Mouse (Mus musculus): ENCODE measurements around the gene Strn. TPM values are rescaled to one million over a fixed set of nuclear protein-coding genes. Genes with fewer than 3 reads are reported as not detected.

Strn gene
- polyA plus RNA-seq, 1 experiment = 8.5 TPM

- Histone ChIP-seq H3K4me1 (ENCODE audit: control insufficient read depth, insufficient read depth, low read length) (no peaks in the 10 kb centered on the region), H3K27ac (ENCODE audit: control insufficient read depth, insufficient read depth, low read depth, low read length, poor library complexity) (no peak overlapping the region), H3K4me3 (replicated peaks; ENCODE audit: control insufficient read depth, low read depth, low read length) (no peak overlapping the region)
- 90% methylated on average over 9 of the region's 9 CpGs for WGBS
- no peak for TF ChIP-seq CTCF (IDR thresholded peaks at IDR 0.05; ENCODE audit: control insufficient read depth, insufficient read depth, low read length)
- TF ChIP-seq POLR2A (IDR thresholded peaks at IDR 0.05; ENCODE audit: borderline replicate concordance, control insufficient read depth, low read depth, low read length) = no peak
These were observed 71.9 kb downstream of the Strn start for GRCm38 (mm10) chr17:78664962-78665545.

DNA sequence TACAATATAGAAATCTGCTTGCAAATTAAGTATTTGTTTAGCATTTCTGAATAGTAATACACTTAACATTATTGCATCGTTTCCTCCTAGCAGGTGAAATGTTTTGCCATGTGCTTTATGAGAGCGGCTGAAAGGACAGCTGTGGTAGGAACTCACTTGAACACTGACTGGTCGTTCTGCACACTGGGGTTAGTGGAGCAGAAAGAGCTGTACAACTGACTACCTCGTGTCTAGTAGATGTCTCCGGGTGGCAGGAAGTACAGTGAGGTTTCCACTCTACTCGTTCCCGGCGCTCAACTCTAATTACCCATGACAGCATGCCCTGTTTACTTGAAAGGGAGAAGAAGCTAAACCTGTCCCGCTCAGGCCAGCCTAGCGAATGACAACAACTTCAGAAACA lies 82.2 kb downstream of the Strn start:
- Histone ChIP-seq H3K4me3 (replicated peaks; ENCODE audit: control insufficient read depth, low read depth, low read length) (no peak overlapping the region), H3K27ac (ENCODE audit: control insufficient read depth, insufficient read depth, low read depth, low read length, poor library complexity) (no peak overlapping the region), H3K4me1 (ENCODE audit: control insufficient read depth, insufficient read depth, low read length) (no peaks in the 10 kb centered on the region)
- no peak for TF ChIP-seq CTCF (IDR thresholded peaks at IDR 0.05; ENCODE audit: control insufficient read depth, insufficient read depth, low read length)
- TF ChIP-seq POLR2A (IDR thresholded peaks at IDR 0.05; ENCODE audit: borderline replicate concordance, control insufficient read depth, low read depth, low read length) = no peak
- WGBS = 75% methylated on average over 10 of the region's 10 CpGs

DNA sequence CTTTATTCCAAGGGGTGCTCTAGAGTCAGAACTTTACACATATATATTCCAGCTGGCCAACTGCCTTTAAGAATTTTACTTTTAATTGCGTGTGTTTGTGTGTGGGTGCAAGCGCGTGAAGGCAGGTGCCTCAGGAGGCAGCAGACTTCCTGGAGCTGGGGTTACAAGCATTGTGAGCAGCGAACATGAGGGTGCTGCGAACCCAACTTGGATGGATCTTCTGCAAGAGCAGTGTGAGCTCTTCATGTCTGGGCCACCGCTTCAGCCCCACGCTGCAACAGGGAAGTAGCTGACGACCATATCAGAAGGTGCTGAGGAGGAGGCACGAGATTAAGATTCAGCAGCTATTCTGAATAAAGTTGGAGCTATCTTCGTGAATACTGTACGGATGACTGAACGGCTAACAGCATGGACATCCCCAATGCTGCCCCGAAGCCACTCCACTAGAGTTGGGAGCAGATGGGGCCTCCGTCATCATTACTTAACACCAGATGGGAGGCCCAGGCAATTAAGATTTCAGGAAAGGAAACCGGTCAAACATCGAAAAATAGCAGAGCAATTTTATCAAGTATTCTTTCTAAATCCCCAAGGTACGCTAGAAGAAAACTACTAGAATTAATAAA lies 93.0 kb downstream of the Strn start:
- no peak overlapping the region for H3K27ac ChIP-seq (ENCODE audit: control insufficient read depth, insufficient read depth, low read depth, low read length, poor library complexity)
- H3K4me1 ChIP-seq (ENCODE audit: control insufficient read depth, insufficient read depth, low read length) = no peaks in the 10 kb centered on the region
- no peak overlapping the region for H3K4me3 ChIP-seq (replicated peaks; ENCODE audit: control insufficient read depth, low read depth, low read length)
- WGBS = 88% methylated on average over 17 of the region's 17 CpGs
- TF ChIP-seq CTCF (IDR thresholded peaks at IDR 0.05; ENCODE audit: control insufficient read depth, insufficient read depth, low read length) (no peak), POLR2A (IDR thresholded peaks at IDR 0.05; ENCODE audit: borderline replicate concordance, control insufficient read depth, low read depth, low read length) (no peak)

DNA sequence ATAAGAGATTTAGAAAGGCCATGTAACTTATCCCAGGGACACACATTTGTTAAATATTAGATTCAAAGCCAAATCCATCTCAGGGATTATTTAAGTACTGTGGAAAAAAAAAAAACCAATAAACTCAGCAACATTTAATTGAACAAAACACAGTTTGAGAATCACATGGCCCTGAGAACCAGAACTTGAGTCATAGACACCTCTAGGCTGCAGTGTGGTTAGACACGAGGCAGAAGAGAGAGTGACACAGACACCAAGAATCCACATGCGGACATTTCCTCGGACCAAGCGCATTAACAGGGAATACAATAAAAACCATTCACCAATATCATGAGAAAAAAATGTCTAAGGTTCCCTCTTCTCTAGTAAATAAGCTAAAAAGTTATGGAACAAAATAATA lies 94.7 kb downstream of the Strn start:
- Histone ChIP-seq H3K4me3 (replicated peaks; ENCODE audit: control insufficient read depth, low read depth, low read length) (no peak overlapping the region), H3K27ac (ENCODE audit: control insufficient read depth, insufficient read depth, low read depth, low read length, poor library complexity) (no peak overlapping the region), H3K4me1 (ENCODE audit: control insufficient read depth, insufficient read depth, low read length) (no peaks in the 10 kb centered on the region)
- TF ChIP-seq POLR2A (IDR thresholded peaks at IDR 0.05; ENCODE audit: borderline replicate concordance, control insufficient read depth, low read depth, low read length) (no peak), CTCF (IDR thresholded peaks at IDR 0.05; ENCODE audit: control insufficient read depth, insufficient read depth, low read length) (no peak)
- whole genome bisulfite sequencing = 82% methylated on average over 4 of the region's 4 CpGs

GRCm38 (mm10) chr17:78640387-78640786 lies 96.6 kb downstream of the Strn start:
- H3K27ac ChIP-seq (ENCODE audit: control insufficient read depth, insufficient read depth, low read depth, low read length, poor library complexity) = no peak overlapping the region
- no peak overlapping the region for H3K4me3 ChIP-seq (replicated peaks; ENCODE audit: control insufficient read depth, low read depth, low read length)
- WGBS = 87% methylated on average over 3 of the region's 3 CpGs
- no peaks in the 10 kb centered on the region for H3K4me1 ChIP-seq (ENCODE audit: control insufficient read depth, insufficient read depth, low read length)
- TF ChIP-seq POLR2A (IDR thresholded peaks at IDR 0.05; ENCODE audit: borderline replicate concordance, control insufficient read depth, low read depth, low read length) (no peak), CTCF (IDR thresholded peaks at IDR 0.05; ENCODE audit: control insufficient read depth, insufficient read depth, low read length) (no peak)

DNA sequence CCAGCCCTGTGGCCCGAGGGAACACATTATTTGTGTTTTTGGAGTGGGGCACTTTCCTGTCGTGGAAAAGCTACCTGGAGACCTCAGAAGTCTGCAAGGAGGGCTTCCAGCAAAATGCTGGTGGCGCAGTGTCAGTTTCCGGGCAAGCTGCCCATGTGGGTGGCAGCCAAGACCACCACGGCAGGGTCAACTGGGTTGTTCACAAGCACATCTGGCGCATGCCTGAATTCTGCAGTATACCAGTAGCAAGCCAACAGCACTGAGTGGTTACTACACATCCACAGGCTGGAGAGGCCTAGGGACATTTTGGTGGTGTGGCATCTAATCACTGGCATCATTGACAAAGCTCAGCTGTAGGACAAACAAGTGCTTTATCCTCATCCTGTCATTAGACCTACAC lies 97.9 kb downstream of the Strn start:
- 62% methylated on average over 6 of the region's 6 CpGs for WGBS
- Histone ChIP-seq H3K4me1 (ENCODE audit: control insufficient read depth, insufficient read depth, low read length) (no peaks in the 10 kb centered on the region), H3K27ac (ENCODE audit: control insufficient read depth, insufficient read depth, low read depth, low read length, poor library complexity) (no peak overlapping the region), H3K4me3 (replicated peaks; ENCODE audit: control insufficient read depth, low read depth, low read length) (no peak overlapping the region)
- TF ChIP-seq CTCF (IDR thresholded peaks at IDR 0.05; ENCODE audit: control insufficient read depth, insufficient read depth, low read length) (no peak), POLR2A (IDR thresholded peaks at IDR 0.05; ENCODE audit: borderline replicate concordance, control insufficient read depth, low read depth, low read length) (no peak)

GRCm38 (mm10) chr17:78637140-78637539 lies 99.9 kb downstream of the Strn start:
- WGBS = 85% methylated on average over 7 of the region's 7 CpGs
- no peaks in the 10 kb centered on the region for H3K4me1 ChIP-seq (ENCODE audit: control insufficient read depth, insufficient read depth, low read length)
- TF ChIP-seq POLR2A (IDR thresholded peaks at IDR 0.05; ENCODE audit: borderline replicate concordance, control insufficient read depth, low read depth, low read length) (no peak), CTCF (IDR thresholded peaks at IDR 0.05; ENCODE audit: control insufficient read depth, insufficient read depth, low read length) (no peak)
- no peak overlapping the region for H3K4me3 ChIP-seq (replicated peaks; ENCODE audit: control insufficient read depth, low read depth, low read length)
- H3K27ac ChIP-seq (ENCODE audit: control insufficient read depth, insufficient read depth, low read depth, low read length, poor library complexity) = no peak overlapping the region

- Histone ChIP-seq H3K27ac (ENCODE audit: control insufficient read depth, insufficient read depth, low read depth, low read length, poor library complexity) (no peak overlapping the region), H3K4me1 (ENCODE audit: control insufficient read depth, insufficient read depth, low read length) (no peaks in the 10 kb centered on the region), H3K4me3 (replicated peaks; ENCODE audit: control insufficient read depth, low read depth, low read length) (no peak overlapping the region)
- TF ChIP-seq CTCF (IDR thresholded peaks at IDR 0.05; ENCODE audit: control insufficient read depth, insufficient read depth, low read length) = no peak
- no peak for TF ChIP-seq POLR2A (IDR thresholded peaks at IDR 0.05; ENCODE audit: borderline replicate concordance, control insufficient read depth, low read depth, low read length)
- WGBS = 85% methylated on average over 2 of the region's 2 CpGs
These were observed 101.4 kb downstream of the Strn start for GRCm38 (mm10) chr17:78635616-78636015.
